Mouse (Mus musculus) neutrophil, adult 5-6 weeks (primary cell): ENCODE results near the gene Ctbs. TPM values are rescaled to one million over a fixed set of nuclear protein-coding genes. Genes with fewer than 3 reads are reported as not detected.
A peak's percentile ranks its signal among the peaks of the same experiment; 100 is the strongest.

ENCODE experiments used
- ATAC-seq: fragments of 151-379, 151-347 bp; 2 replicates; pipeline ENCODE4 v1.8.0; 2017; ENCODE audit warnings: mild to moderate bottlenecking, moderate TSS enrichment; ENCODE audit not compliant: insufficient number of reproducible peaks, poor library complexity, low FRiP score, severe bottlenecking; ENCODE audit errors: extremely low read depth
- total RNA-seq: library from RNA; stranded (forward); fragments of 200-1000 nt; gene quantifications from 2 replicates; pipeline ENCODE4 v1.2.3, GENCODE M21; 2017

Ctbs gene
- total RNA-seq, 1 experiment from 2014 or later, result 30.8 TPM

GRCm38 (mm10) chr3:146472657-146473056 lies 23.1 kb downstream of the Ctbs start:
- no peak for ATAC-seq

GRCm38 (mm10) chr3:146473741-146474140 lies 24.1 kb downstream of the Ctbs start:
- ATAC-seq, result no peak

GRCm38 (mm10) chr3:146474428-146474827 lies 24.8 kb downstream of the Ctbs start:
- no peak for ATAC-seq

GRCm38 (mm10) chr3:146482044-146482443 lies 32.4 kb downstream of the Ctbs start:
- ATAC-seq, result no peak

GRCm38 (mm10) chr3:146486464-146486863 lies 36.9 kb downstream of the Ctbs start:
- ATAC-seq, result no peak

- ATAC-seq, result no peak
Measured at GRCm38 (mm10) chr3:146494941-146495340, 45.3 kb downstream of the Ctbs start.

- no peak for ATAC-seq
Measured at GRCm38 (mm10) chr3:146498989-146499388, 49.4 kb downstream of the Ctbs start.

- peak; percentile 75 for ATAC-seq
Measured at GRCm38 (mm10) chr3:146499431-146500002, 49.9 kb downstream of the Ctbs start, which contains the start of the genes Spata1 and Gng5. Gene Spata1 (minus strand): TSS chr3:146499753. Gene Gng5 (plus strand): TSS chr3:146499807.

GRCm38 (mm10) chr3:146500003-146500809 lies 50.6 kb downstream of the Ctbs start:
- ATAC-seq, result peak; percentile 44

- no peak for ATAC-seq
Measured at GRCm38 (mm10) chr3:146500810-146501201, 51.2 kb downstream of the Ctbs start.

- no peak for ATAC-seq
Measured at GRCm38 (mm10) chr3:146501601-146502123, 52.1 kb downstream of the Ctbs start.

GRCm38 (mm10) chr3:146506711-146507110 lies 57.1 kb downstream of the Ctbs start:
- no peak for ATAC-seq

Other genes starting within 250 kb of the Ctbs start
- not detected in 2 replicates for gene Lpar3, start 228.8 kb upstream of the Ctbs start, total RNA-seq
- 3.1 and 4.3 TPM in 2 replicates for gene Ssx2ip, start 45.2 kb upstream of the Ctbs start, total RNA-seq
- 34.6 and 35.1 TPM in 2 replicates for gene Spata1, start 50.0 kb downstream of the Ctbs start, total RNA-seq
- gene Gng5, start 50.0 kb downstream of the Ctbs start, total RNA-seq, result 145 and 164 TPM in 2 replicates
- 73.9 and 83.4 TPM in 2 replicates for gene Rpf1, start 71.6 kb downstream of the Ctbs start, total RNA-seq
- gene Uox, start 120.6 kb downstream of the Ctbs start, total RNA-seq, result not detected in 2 replicates
- not detected in 2 replicates for gene Dnase2b, start 165.8 kb downstream of the Ctbs start, total RNA-seq
- gene 4930503B20Rik, start 201.5 kb downstream of the Ctbs start, total RNA-seq, result 0.74 and 0.93 TPM in 2 replicates
- gene Samd13, start 235.8 kb downstream of the Ctbs start, total RNA-seq, result not detected in 2 replicates